Mouse (Mus musculus) liver, postnatal 0 days (tissue): Measurements from ENCODE around the gene Crp. TPM values are rescaled to one million over a fixed set of nuclear protein-coding genes. Genes with fewer than 3 reads are reported as not detected.

Experiments used
- ATAC-seq: fragments of 200-750 bp; cut with Nextera tagmentation; 2 replicates; pipeline ENCODE4 v1.8.0; 2017; ENCODE audit warnings: mild to moderate bottlenecking, moderate library complexity
- DNase-seq: peaks from one replicate; pipeline ENCODE4 v3.0.0-alpha.2; 2016
- H3K27ac ChIP-seq: fragments of 300-500 bp; sonication (generic); 2 replicates; pipeline ENCODE4 v1.5.1; 2014; ENCODE audit warnings: antibody characterized with exemption, moderate library complexity, mild to moderate bottlenecking, low read depth
- H3K27me3 ChIP-seq: fragments of 300-500 bp; sonication (generic); 2 replicates; pipeline ENCODE4 v1.6.1; 2014; ENCODE audit warnings: low read length, control low read depth, mixed read lengths; ENCODE audit not compliant: insufficient read depth
- H3K36me3 ChIP-seq: fragments of 300-500 bp; sonication (generic); replicated peaks from 2 replicates; pipeline ENCODE4 v1.6.1; 2014; ENCODE audit warnings: mild to moderate bottlenecking, control low read depth, low read length, moderate library complexity, mixed read lengths; ENCODE audit not compliant: insufficient read depth
- H3K4me1 ChIP-seq: fragments of 300-500 bp; sonication (generic); 2 replicates; pipeline ENCODE4 v1.6.1; 2014; ENCODE audit warnings: antibody characterized with exemption, mild to moderate bottlenecking, control low read depth; ENCODE audit not compliant: insufficient read depth
- H3K4me2 ChIP-seq: fragments of 300-500 bp; sonication (generic); 2 replicates; pipeline ENCODE4 v1.6.1; 2014; ENCODE audit warnings: low read depth, mild to moderate bottlenecking, low read length, moderate library complexity, mixed read lengths
- H3K4me3 ChIP-seq: fragments of 300-500 bp; sonication (generic); 2 replicates; pipeline ENCODE4 v1.5.1; 2014; ENCODE audit warnings: low read depth, low read length
- H3K9ac ChIP-seq: fragments of 300-500 bp; sonication (generic); replicated peaks from 2 replicates; pipeline ENCODE4 v1.6.1; 2014; ENCODE audit warnings: mild to moderate bottlenecking, moderate library complexity
- H3K9me3 ChIP-seq: fragments of 300-500 bp; sonication (generic); 2 replicates; pipeline ENCODE4 v1.6.1; 2016; ENCODE audit warnings: mild to moderate bottlenecking, control low read depth, low read length, mixed read lengths
- CTCF ChIP-seq: sonication (generic); IDR thresholded peaks from 2 replicates; pipeline ENCODE4 v1.5.1; 2016; ENCODE audit warnings: antibody characterized with exemption, low read depth
- EP300 ChIP-seq: IDR thresholded peaks from 2 replicates; pipeline ENCODE4 v1.6.1; 2016; ENCODE audit warnings: antibody characterized with exemption, low read depth, mild to moderate bottlenecking
- WGBS: fragments of 180-500 bp; shearing (Covaris S2); extraction: QIAGEN DNeasy Blood & Tissue Kit; methylation state at CpG from one replicate; pipeline ENCODE4 v1.1.7; 2014; ENCODE audit not compliant: insufficient replicate concordance; 5-methylcytosine and 5-hydroxymethylcytosine counted together
- polyA plus RNA-seq: library from polyadenylated mRNA; unstranded; fragments of >200 nt; fragmentation: Nextera tagmentation; extraction: Ambion mirVana; gene quantifications from 2 replicates; pipeline ENCODE4 v1.2.1, GENCODE M21; 2015

The Crp gene
- polyA plus RNA-seq, 1 experiment from 2014 or later: 340 TPM

DNA sequence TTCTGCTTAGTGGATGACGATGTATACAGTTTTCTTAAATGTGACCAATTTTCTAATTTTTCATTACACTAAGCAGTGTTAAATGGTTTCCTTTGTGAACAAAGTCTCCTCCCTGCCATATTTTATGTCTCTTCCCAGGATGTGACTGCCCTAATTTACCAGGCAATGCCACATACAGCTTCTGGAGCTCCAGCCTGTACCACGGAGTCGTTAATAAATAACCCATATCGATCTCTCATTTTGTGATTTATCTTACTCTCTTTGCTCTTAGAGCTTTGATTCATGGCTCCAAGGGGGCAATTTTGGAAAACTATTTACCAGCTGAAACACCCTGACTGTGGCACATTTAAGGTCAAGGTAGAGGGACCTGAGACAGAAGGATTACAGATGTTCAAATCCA is 8.4 kb downstream of the Crp start:
- WGBS: 80% methylated on average over 4 of the region's 4 CpGs
- no peak overlapping the region for H3K4me3 ChIP-seq
- H3K4me1 ChIP-seq: peaks cover 9% of the 10 kb centered on the region
- ATAC-seq (peak; percentile 38; the same call in 1 of the 2 replicates), DNase-seq (no peak)
- H3K27me3 ChIP-seq: no peaks in the 10 kb centered on the region
- TF ChIP-seq CTCF: no peak
- no peak for TF ChIP-seq EP300
- H3K4me2 ChIP-seq: no peak overlapping the region
- H3K27ac ChIP-seq: no peak overlapping the region
- H3K9me3 ChIP-seq: no peaks in the 10 kb centered on the region
- H3K9ac ChIP-seq: no peak overlapping the region
- no peaks in the 10 kb centered on the region; the same call in 1 of the 2 replicates for H3K36me3 ChIP-seq

DNA sequence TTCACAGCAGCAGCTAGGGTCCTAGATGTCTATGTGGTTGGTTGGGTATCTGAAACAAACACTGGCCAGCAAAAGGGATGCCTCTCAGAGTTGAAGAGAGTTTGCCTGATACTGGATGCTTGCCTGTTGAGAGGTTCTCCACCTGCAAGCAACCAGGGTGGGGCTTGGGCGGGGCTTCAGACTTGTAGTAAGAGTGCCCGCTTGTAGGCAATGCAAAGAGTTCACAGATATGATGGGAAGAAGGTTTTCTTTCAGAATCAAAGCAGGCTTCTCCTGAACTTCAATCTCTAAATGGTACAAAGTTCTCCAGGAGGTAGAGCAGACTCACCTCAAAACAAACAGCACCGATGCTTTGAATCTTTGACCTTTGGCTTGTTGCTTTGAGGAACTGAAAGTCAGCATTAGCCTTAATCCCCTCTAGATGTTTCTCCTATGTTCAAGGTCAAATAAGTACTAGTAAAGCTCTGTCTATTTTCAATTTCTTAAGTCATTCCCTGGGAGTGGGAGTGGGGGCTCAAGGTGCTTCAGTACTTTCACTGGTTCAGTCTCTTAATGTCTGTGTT is 12.0 kb downstream of the Crp start:
- Histone ChIP-seq H3K4me2 (no peak overlapping the region), H3K27me3 (no peaks in the 10 kb centered on the region), H3K9ac (no peak overlapping the region), H3K4me3 (no peak overlapping the region), H3K4me1 (peaks cover 9% of the 10 kb centered on the region), H3K27ac (no peak overlapping the region), H3K9me3 (no peaks in the 10 kb centered on the region), H3K36me3 (no peaks in the 10 kb centered on the region; the same call in 1 of the 2 replicates)
- DNase-seq (no peak), ATAC-seq (no peak)
- 68% methylated on average over 3 of the region's 3 CpGs for WGBS
- TF ChIP-seq CTCF (no peak), EP300 (no peak)

DNA sequence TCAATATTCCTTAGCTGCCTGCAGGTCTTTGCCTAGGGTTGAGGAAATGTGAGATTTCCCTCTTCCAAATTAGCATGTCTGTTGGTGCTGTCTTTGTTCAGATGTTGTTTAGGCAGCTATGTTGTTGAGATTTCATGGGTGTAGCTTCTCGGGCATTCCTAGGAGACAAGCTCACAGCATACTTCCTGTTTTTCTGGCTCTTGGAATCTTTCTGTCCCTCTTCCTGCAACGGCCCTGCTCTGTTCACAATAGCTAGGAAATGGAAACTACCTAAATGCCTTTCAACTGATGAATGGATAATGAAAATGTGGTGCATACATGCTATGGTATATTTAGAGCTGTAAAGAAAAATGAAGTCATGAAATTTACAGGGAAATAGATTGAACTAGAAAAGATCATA is 13.5 kb downstream of the Crp start:
- Histone ChIP-seq H3K4me3 (no peak overlapping the region), H3K27me3 (no peaks in the 10 kb centered on the region), H3K9me3 (no peaks in the 10 kb centered on the region), H3K4me2 (no peak overlapping the region), H3K27ac (0 out of 2 replicates have a peak overlapping the region, but pooled peaks have one; percentile 26), H3K4me1 (peaks cover 9% of the 10 kb centered on the region), H3K9ac (no peak overlapping the region), H3K36me3 (no peaks in the 10 kb centered on the region; the same call in none of the 2 replicates)
- ATAC-seq: no peak
- TF ChIP-seq CTCF (no peak), EP300 (no peak)
- WGBS: 44% methylated on average over 2 of the region's 2 CpGs
- no peak for DNase-seq

DNA sequence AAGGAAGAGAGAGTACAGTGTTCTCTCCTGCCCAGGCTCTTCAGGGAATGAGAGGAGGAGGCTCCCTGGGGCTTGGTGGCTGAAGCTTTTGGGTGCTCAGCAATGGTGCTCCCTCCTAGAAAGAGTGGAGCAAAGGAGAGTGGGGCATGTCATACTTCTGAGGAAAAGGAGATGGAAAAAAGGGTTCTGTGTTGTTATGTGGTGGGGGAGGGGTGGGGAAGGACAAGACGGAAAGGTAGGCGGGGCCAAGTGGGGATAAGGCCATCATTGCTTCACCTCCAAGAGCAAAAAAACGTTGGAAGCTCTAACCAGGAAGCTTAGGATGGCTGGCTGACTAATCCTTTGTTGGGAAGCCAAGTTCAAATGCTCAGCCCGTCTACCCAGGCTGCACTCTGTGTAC is 14.1 kb downstream of the Crp start:
- Histone ChIP-seq H3K4me1 (peaks cover 9% of the 10 kb centered on the region), H3K4me3 (no peak overlapping the region), H3K27ac (0 out of 2 replicates have a peak overlapping the region, but pooled peaks have one; percentile 26), H3K4me2 (no peak overlapping the region), H3K27me3 (no peaks in the 10 kb centered on the region), H3K9me3 (no peaks in the 10 kb centered on the region), H3K36me3 (no peaks in the 10 kb centered on the region; the same call in none of the 2 replicates), H3K9ac (no peak overlapping the region)
- TF ChIP-seq CTCF (no peak), EP300 (no peak)
- 55% methylated on average over 4 of the region's 4 CpGs for WGBS
- DNase-seq: no peak
- ATAC-seq: no peak

DNA sequence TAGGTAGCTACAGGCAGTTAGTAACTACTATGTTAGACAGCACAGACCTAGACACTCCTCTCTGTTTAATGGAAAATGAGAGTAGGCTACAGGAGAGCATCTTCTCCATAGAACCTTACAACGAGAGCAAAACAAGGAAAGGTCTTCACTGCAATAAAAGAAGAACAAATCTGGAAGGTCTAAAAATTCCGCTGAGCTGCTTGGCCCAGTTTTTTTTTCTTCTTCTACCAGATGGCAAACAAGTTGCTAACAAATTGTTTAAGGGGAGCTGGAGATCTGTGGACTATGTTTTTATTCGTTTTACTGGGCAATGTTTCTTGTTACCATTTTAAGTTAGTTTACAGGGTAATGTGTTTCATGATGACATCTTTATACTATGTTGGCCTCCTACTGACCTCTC is 53.4 kb downstream of the Crp start:
- no peaks in the 10 kb centered on the region for H3K9me3 ChIP-seq
- DNase-seq (no peak), ATAC-seq (no peak)
- H3K4me3 ChIP-seq: no peak overlapping the region
- TF ChIP-seq CTCF: no peak
- no peak for TF ChIP-seq EP300
- no peaks in the 10 kb centered on the region for H3K4me1 ChIP-seq
- no peaks in the 10 kb centered on the region for H3K27me3 ChIP-seq
- no peak overlapping the region for H3K4me2 ChIP-seq
- WGBS: 68% methylated on average over 3 of the region's 3 CpGs
- H3K27ac ChIP-seq: no peak overlapping the region
- no peaks in the 10 kb centered on the region for H3K36me3 ChIP-seq
- no peak overlapping the region for H3K9ac ChIP-seq

DNA sequence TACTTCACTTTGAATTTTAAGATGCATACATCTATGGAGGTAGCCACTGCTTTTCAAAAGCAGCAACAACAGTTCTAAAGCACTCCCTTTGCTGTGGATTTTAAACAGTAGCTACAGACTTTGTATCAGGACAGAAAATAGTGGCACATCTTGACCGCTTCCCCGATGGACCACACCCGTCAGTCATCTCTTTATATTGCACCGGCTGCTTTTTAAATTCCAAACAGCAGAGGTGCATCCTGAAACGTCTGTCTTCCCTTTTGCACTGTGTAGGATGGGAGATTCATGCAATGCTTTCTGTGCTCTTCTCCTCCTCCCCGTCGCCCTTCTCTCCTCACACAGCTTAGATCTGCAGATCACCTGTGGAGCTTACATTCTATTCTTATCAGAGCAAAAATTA is 57.3 kb downstream of the Crp start:
- Histone ChIP-seq H3K36me3 (no peaks in the 10 kb centered on the region), H3K9me3 (no peaks in the 10 kb centered on the region), H3K27ac (no peak overlapping the region), H3K9ac (no peak overlapping the region), H3K4me2 (no peak overlapping the region), H3K4me3 (no peak overlapping the region), H3K27me3 (no peaks in the 10 kb centered on the region), H3K4me1 (no peaks in the 10 kb centered on the region)
- DNase-seq (no peak), ATAC-seq (no peak)
- WGBS: 67% methylated on average over 7 of the region's 7 CpGs
- TF ChIP-seq CTCF: no peak
- TF ChIP-seq EP300: no peak
